In genomic region chr2:133204295-133204866, GRCm38 (mm10) we compare ENCODE assay signal across 11 mouse cellular contexts.
"Had no signal": no experiment of that assay in that cellular context is flagged by ENCODE, and none has a peak within 500 bp of the region (broad histone marks: within the 10 kb centered on the region; RNA-seq: fewer than 3 reads in every experiment).

No protein-coding gene starts in this region.

- H3K4me1 ChIP-seq: midbrain, embryonic 12.5 days had no signal

- H3K4me2 ChIP-seq: liver, embryonic 11.5 days; lung, embryonic 14.5 days; midbrain, embryonic 12.5 days had no signal

- H3K27me3 ChIP-seq: midbrain, embryonic 12.5 days had no signal

- H3K36me3 ChIP-seq: midbrain, embryonic 12.5 days had no signal

- H3K4me3 ChIP-seq: layer of hippocampus, adult 2 months; midbrain, embryonic 12.5 days had no signal

- DNase-seq: kidney, postnatal 10 days; kidney, postnatal 4 days; lung, embryonic 14.5 days; lung, postnatal 10 days; lung, postnatal 4 days; right cerebral cortex, postnatal 25 days; thymus, postnatal 4 days had no signal

- H3K27ac ChIP-seq: layer of hippocampus, adult 2 months; midbrain, embryonic 12.5 days had no signal

- ATAC-seq: intestine, postnatal 0 days had no signal

- H3K9me3 ChIP-seq: midbrain, embryonic 12.5 days had no signal

- H3K9ac ChIP-seq: lung, embryonic 14.5 days; midbrain, embryonic 12.5 days had no signal
